Mouse (Mus musculus) retina, embryonic 14.5 days (tissue): ENCODE measurements around the gene Rabl2.
A peak's percentile ranks its signal among the peaks of the same experiment; 100 is the strongest.

Source experiments
- DNase-seq: peaks from one replicate; pipeline ENCODE4 v3.0.0-alpha.2; 2015; ENCODE audit warnings: low spot score

Gene Rabl2

GRCm38 (mm10) chr15:89550506-89550905 lies 41.2 kb downstream of the Rabl2 start:
- no peak for DNase-seq

- no peak for DNase-seq
Observed at GRCm38 (mm10) chr15:89548837-89549236, 42.9 kb downstream of the Rabl2 start.

- peak; percentile 74 for DNase-seq
Observed at GRCm38 (mm10) chr15:89547824-89548601, 43.7 kb downstream of the Rabl2 start.

GRCm38 (mm10) chr15:89547321-89547720 lies 44.4 kb downstream of the Rabl2 start:
- DNase-seq, result no peak

- DNase-seq, result no peak
Observed at GRCm38 (mm10) chr15:89544171-89544570, 47.6 kb downstream of the Rabl2 start.

- DNase-seq, result no peak
Observed at GRCm38 (mm10) chr15:89533843-89534207, 57.9 kb downstream of the Rabl2 start.

GRCm38 (mm10) chr15:89532924-89533842 lies 58.5 kb downstream of the Rabl2 start:
- peak; percentile 33 for DNase-seq
